Mouse (Mus musculus) midbrain, embryonic 10.5 days (tissue): ENCODE measurements around the gene Aadacl2. TPM values are rescaled to one million over a fixed set of nuclear protein-coding genes. Genes with fewer than 3 reads are reported as not detected.

Experiments used
- DNase-seq: peaks from one replicate; pipeline ENCODE4 v3.0.0-alpha.2; 2017; ENCODE audit warnings: low spot score
- H3K27ac ChIP-seq: fragments of 300-500 bp; sonication (generic); replicated peaks from 2 replicates; pipeline ENCODE4 v1.5.1; 2016; ENCODE audit warnings: mild to moderate bottlenecking
- H3K27me3 ChIP-seq: fragments of 300-500 bp; sonication (generic); 2 replicates; pipeline ENCODE4 v1.6.1; 2016; ENCODE audit warnings: low read depth, mild to moderate bottlenecking; ENCODE audit not compliant: poor library complexity, severe bottlenecking
- H3K36me3 ChIP-seq: fragments of 300-500 bp; sonication (generic); 2 replicates; pipeline ENCODE4 v1.6.1; 2016; ENCODE audit warnings: mild to moderate bottlenecking, moderate library complexity
- H3K4me1 ChIP-seq: fragments of 300-500 bp; sonication (generic); 2 replicates; pipeline ENCODE4 v1.6.1; 2016
- H3K4me3 ChIP-seq: fragments of 300-500 bp; sonication (generic); 2 replicates; pipeline ENCODE4 v1.5.1; 2016; ENCODE audit warnings: mild to moderate bottlenecking, moderate library complexity
- H3K9me3 ChIP-seq: fragments of 300-500 bp; sonication (generic); replicated peaks from 2 replicates; pipeline ENCODE4 v1.6.1; 2016; ENCODE audit warnings: mild to moderate bottlenecking
- WGBS: fragments of 180-500 bp; shearing (Covaris S2); methylation state at CpG from one replicate; pipeline ENCODE4 v1.1.7; 2016; 5-methylcytosine and 5-hydroxymethylcytosine counted together
- polyA plus RNA-seq: library from polyadenylated mRNA; unstranded; fragments of >200 nt; fragmentation: Nextera tagmentation; extraction: Ambion mirVana; gene quantifications from 2 replicates; pipeline ENCODE4 v1.2.1, GENCODE M21; 2016

The Aadacl2 gene
- not detected in 2 replicates for polyA plus RNA-seq

- no peak within 1 kb of the TSS for H3K27ac ChIP-seq
- no peaks in the 10 kb centered on the region for H3K27me3 ChIP-seq
- no peaks in the 10 kb centered on the region for H3K9me3 ChIP-seq
- H3K4me1 ChIP-seq, result no peaks in the 10 kb centered on the region
- no peak for DNase-seq
- no peaks in the 10 kb centered on the region for H3K36me3 ChIP-seq
- 76% methylated on average over 1 of the region's 1 CpGs for WGBS
- H3K4me3 ChIP-seq, result no peak within 1 kb of the TSS
Observed at GRCm38 (mm10) chr3:60006443-60006842, at the start of gene Aadacl2. Gene Aadacl2, plus strand, starts transcription at chr3:60006743.

- no peaks in the 10 kb centered on the region for H3K27me3 ChIP-seq
- 91% methylated on average over 5 of the region's 5 CpGs for WGBS
- H3K4me3 ChIP-seq, result no peak overlapping the region
- DNase-seq, result no peak
- H3K36me3 ChIP-seq, result no peaks in the 10 kb centered on the region
- no peak overlapping the region for H3K27ac ChIP-seq
- no peaks in the 10 kb centered on the region for H3K4me1 ChIP-seq
- no peaks in the 10 kb centered on the region for H3K9me3 ChIP-seq
Observed at GRCm38 (mm10) chr3:59970891-59971290, 35.7 kb upstream of the Aadacl2 start.

GRCm38 (mm10) chr3:59974591-59974990 is 32.0 kb upstream of the Aadacl2 start:
- Histone ChIP-seq H3K4me3 (no peak overlapping the region), H3K4me1 (no peaks in the 10 kb centered on the region), H3K36me3 (no peaks in the 10 kb centered on the region), H3K27ac (no peak overlapping the region), H3K27me3 (no peaks in the 10 kb centered on the region), H3K9me3 (no peaks in the 10 kb centered on the region)
- DNase-seq, result no peak

GRCm38 (mm10) chr3:60003622-60004021 is 2.9 kb upstream of the Aadacl2 start:
- Histone ChIP-seq H3K27me3 (no peaks in the 10 kb centered on the region), H3K4me1 (no peaks in the 10 kb centered on the region), H3K4me3 (no peak overlapping the region), H3K36me3 (no peaks in the 10 kb centered on the region), H3K27ac (no peak overlapping the region), H3K9me3 (no peaks in the 10 kb centered on the region)
- DNase-seq, result no peak

- 77% methylated on average over 1 of the region's 1 CpGs for WGBS
- Histone ChIP-seq H3K9me3 (no peaks in the 10 kb centered on the region), H3K27me3 (no peaks in the 10 kb centered on the region), H3K4me3 (no peak within 1 kb of the TSS), H3K36me3 (no peaks in the 10 kb centered on the region), H3K4me1 (no peaks in the 10 kb centered on the region), H3K27ac (no peak within 1 kb of the TSS)
- no peak for DNase-seq
Observed at GRCm38 (mm10) chr3:60025417-60025816, 18.9 kb downstream of the Aadacl2 start, which contains the start of gene Aadac. Gene Aadac, plus strand, starts transcription at chr3:60025717.

GRCm38 (mm10) chr3:60031511-60031910 is 25.0 kb downstream of the Aadacl2 start:
- Histone ChIP-seq H3K4me3 (no peak overlapping the region), H3K9me3 (no peaks in the 10 kb centered on the region), H3K27ac (no peak overlapping the region), H3K4me1 (no peaks in the 10 kb centered on the region), H3K36me3 (no peaks in the 10 kb centered on the region), H3K27me3 (no peaks in the 10 kb centered on the region)
- WGBS, result 88% methylated on average over 4 of the region's 4 CpGs
- no peak for DNase-seq

GRCm38 (mm10) chr3:60046221-60046913 is 39.8 kb downstream of the Aadacl2 start:
- no peaks in the 10 kb centered on the region for H3K4me1 ChIP-seq
- no peak for DNase-seq
- H3K9me3 ChIP-seq, result no peaks in the 10 kb centered on the region
- H3K4me3 ChIP-seq, result no peak overlapping the region
- WGBS, result 88% methylated on average over 3 of the region's 3 CpGs
- no peak overlapping the region for H3K27ac ChIP-seq
- no peaks in the 10 kb centered on the region for H3K36me3 ChIP-seq
- H3K27me3 ChIP-seq, result no peaks in the 10 kb centered on the region

GRCm38 (mm10) chr3:60053231-60053927 is 46.8 kb downstream of the Aadacl2 start:
- Histone ChIP-seq H3K9me3 (no peaks in the 10 kb centered on the region), H3K36me3 (no peaks in the 10 kb centered on the region), H3K4me3 (no peak overlapping the region), H3K27ac (no peak overlapping the region), H3K27me3 (no peaks in the 10 kb centered on the region), H3K4me1 (no peaks in the 10 kb centered on the region)
- no peak for DNase-seq
- 86% methylated on average over 3 of the region's 3 CpGs for WGBS

- Histone ChIP-seq H3K36me3 (no peaks in the 10 kb centered on the region), H3K4me3 (no peak overlapping the region), H3K9me3 (no peaks in the 10 kb centered on the region), H3K4me1 (no peaks in the 10 kb centered on the region), H3K27me3 (no peaks in the 10 kb centered on the region), H3K27ac (no peak overlapping the region)
- 87% methylated on average over 2 of the region's 2 CpGs for WGBS
- no peak for DNase-seq
Observed at GRCm38 (mm10) chr3:60053931-60054330, 47.4 kb downstream of the Aadacl2 start.

- Histone ChIP-seq H3K27ac (no peak overlapping the region), H3K4me3 (no peak overlapping the region), H3K4me1 (no peaks in the 10 kb centered on the region), H3K27me3 (no peaks in the 10 kb centered on the region), H3K36me3 (no peaks in the 10 kb centered on the region), H3K9me3 (no peaks in the 10 kb centered on the region)
- no peak for DNase-seq
- 30% methylated on average over 3 of the region's 3 CpGs for WGBS
Observed at GRCm38 (mm10) chr3:60056451-60056850, 49.9 kb downstream of the Aadacl2 start.

- H3K27ac ChIP-seq, result no peak overlapping the region
- no peaks in the 10 kb centered on the region for H3K9me3 ChIP-seq
- H3K4me1 ChIP-seq, result no peaks in the 10 kb centered on the region
- WGBS, result 89% methylated on average over 2 of the region's 2 CpGs
- no peaks in the 10 kb centered on the region for H3K27me3 ChIP-seq
- H3K36me3 ChIP-seq, result no peaks in the 10 kb centered on the region
- H3K4me3 ChIP-seq, result no peak overlapping the region
- no peak for DNase-seq
Observed at GRCm38 (mm10) chr3:60057070-60057808, 50.7 kb downstream of the Aadacl2 start.

- DNase-seq, result no peak
Observed at GRCm38 (mm10) chr3:60057809-60058082, 51.2 kb downstream of the Aadacl2 start.

More at GRCm38 (mm10) chr3:60057809-60058082, 51.2 kb downstream of the Aadacl2 start:
- H3K9me3 ChIP-seq, result no peaks in the 10 kb centered on the region
- H3K4me1 ChIP-seq, result no peaks in the 10 kb centered on the region
- no peak overlapping the region for H3K4me3 ChIP-seq
- H3K27ac ChIP-seq, result no peak overlapping the region
- H3K36me3 ChIP-seq, result no peaks in the 10 kb centered on the region
- no peaks in the 10 kb centered on the region for H3K27me3 ChIP-seq
- WGBS, result 80% methylated on average over 1 of the region's 1 CpGs
